Mouse (Mus musculus) ES-Bruce4 (cell line): Measurements from ENCODE around the gene Gm9117.
"Not testable (repeated sequence)": the region's sequence is repeated elsewhere in the genome, so short reads cannot be mapped to it uniquely, and the experiment has no call there.

Experiments used
- CTCF ChIP-seq: IDR thresholded peaks from one replicate; pipeline ENCODE4 v1.8.1; 2011; ENCODE audit warnings: low read depth, low read length
- EP300 ChIP-seq: IDR thresholded peaks from 2 replicates; pipeline ENCODE4 v1.6.1; 2011; ENCODE audit warnings: low read depth, low read length; ENCODE audit not compliant: insufficient read depth

- not testable (repeated sequence) for TF ChIP-seq CTCF, EP300
Observed at GRCm38 (mm10) chr3:93961214-93961613, 17.9 kb upstream of the Gm9117 start, which contains the start of gene Tdpoz5.
